Mouse (Mus musculus) forebrain, embryonic 11.5 days (tissue): ENCODE measurements around the gene Fut11. TPM values are rescaled to one million over a fixed set of nuclear protein-coding genes. Genes with fewer than 3 reads are reported as not detected.
A peak's percentile ranks its signal among the peaks of the same experiment; 100 is the strongest.

Source experiments
- ATAC-seq: fragments of 200-750 bp; cut with Nextera tagmentation; replicated peaks from 2 replicates; pipeline ENCODE4 v1.8.0; 2017; ENCODE audit warnings: moderate TSS enrichment; ENCODE audit not compliant: low FRiP score
- DNase-seq: peaks from one replicate; pipeline ENCODE4 v3.0.0-alpha.2; 2017; ENCODE audit warnings: low spot score
- H3K27ac ChIP-seq: fragments of 300-500 bp; sonication (generic); 2 replicates; pipeline ENCODE4 v1.5.1; 2014; ENCODE audit warnings: low read depth, low read length
- H3K27me3 ChIP-seq: fragments of 300-500 bp; sonication (generic); 2 replicates; pipeline ENCODE4 v1.6.1; 2014; ENCODE audit warnings: mild to moderate bottlenecking, low read length, mixed read lengths; ENCODE audit not compliant: control insufficient read depth, insufficient read depth
- H3K36me3 ChIP-seq: fragments of 300-500 bp; sonication (generic); 2 replicates; pipeline ENCODE4 v1.6.1; 2014; ENCODE audit warnings: mild to moderate bottlenecking, low read length, moderate library complexity, mixed read lengths; ENCODE audit not compliant: control insufficient read depth, insufficient read depth
- H3K4me1 ChIP-seq: fragments of 300-500 bp; sonication (generic); replicated peaks from 2 replicates; pipeline ENCODE4 v1.6.1; 2014; ENCODE audit warnings: low read length, mixed read lengths; ENCODE audit not compliant: control insufficient read depth, insufficient read depth
- H3K4me2 ChIP-seq: fragments of 300-500 bp; sonication (generic); 2 replicates; pipeline ENCODE4 v1.6.1; 2014; ENCODE audit warnings: low read depth, mild to moderate bottlenecking, low read length, moderate library complexity, mixed read lengths; ENCODE audit not compliant: severe bottlenecking
- H3K4me3 ChIP-seq: fragments of 300-500 bp; sonication (generic); 2 replicates; pipeline ENCODE4 v1.5.1; 2014; ENCODE audit warnings: low read depth, low read length
- H3K9ac ChIP-seq: fragments of 300-500 bp; sonication (generic); 2 replicates; pipeline ENCODE4 v1.6.1; 2014; ENCODE audit warnings: low read length
- H3K9me3 ChIP-seq: fragments of 300-500 bp; sonication (generic); 2 replicates; pipeline ENCODE4 v1.6.1; 2016; ENCODE audit warnings: low read length, mixed read lengths; ENCODE audit not compliant: control insufficient read depth
- WGBS: fragments of 180-500 bp; shearing (Covaris S2); extraction: QIAGEN DNeasy Blood & Tissue Kit; methylation state at CpG from one replicate; pipeline ENCODE4 v1.1.7; 2014; 5-methylcytosine and 5-hydroxymethylcytosine counted together
- polyA plus RNA-seq: library from polyadenylated mRNA; unstranded; fragments of >200 nt; fragmentation: Nextera tagmentation; extraction: Ambion mirVana; gene quantifications from 2 replicates; pipeline ENCODE4 v1.2.1, GENCODE M21; 2014

The Fut11 gene
- polyA plus RNA-seq, 1 experiment from 2014 or later: 19.3 TPM

GRCm38 (mm10) chr14:20686576-20686975 is 8.2 kb upstream of the Fut11 start:
- WGBS: 97% methylated on average over 3 of the region's 3 CpGs
- Histone ChIP-seq H3K4me2 (no peak overlapping the region), H3K9ac (no peak overlapping the region), H3K4me3 (no peak overlapping the region), H3K27me3 (no peaks in the 10 kb centered on the region), H3K9me3 (no peaks in the 10 kb centered on the region), H3K4me1 (no peaks in the 10 kb centered on the region), H3K27ac (no peak overlapping the region), H3K36me3 (peaks cover 14% of the 10 kb centered on the region)
- DNase-seq (no peak), ATAC-seq (no peak)

GRCm38 (mm10) chr14:20689009-20689408 is 5.8 kb upstream of the Fut11 start:
- peaks cover 10% of the 10 kb centered on the region for H3K36me3 ChIP-seq
- ATAC-seq: no peak

GRCm38 (mm10) chr14:20691772-20692171 is 3.0 kb upstream of the Fut11 start:
- Histone ChIP-seq H3K36me3 (peaks cover 9% of the 10 kb centered on the region), H3K27ac (no peak overlapping the region), H3K4me2 (no peak overlapping the region), H3K9ac (no peak overlapping the region), H3K4me3 (no peak overlapping the region), H3K27me3 (no peaks in the 10 kb centered on the region; the same call in 1 of the 2 replicates), H3K4me1 (peaks cover 8% of the 10 kb centered on the region), H3K9me3 (no peaks in the 10 kb centered on the region)
- 88% methylated on average over 6 of the region's 6 CpGs for WGBS
- DNase-seq: no peak
- ATAC-seq: no peak

More at GRCm38 (mm10) chr14:20689009-20689408, 5.8 kb upstream of the Fut11 start:
- Histone ChIP-seq H3K27me3 (no peaks in the 10 kb centered on the region), H3K4me3 (no peak overlapping the region), H3K4me1 (no peaks in the 10 kb centered on the region), H3K9me3 (no peaks in the 10 kb centered on the region), H3K4me2 (no peak overlapping the region), H3K9ac (no peak overlapping the region), H3K27ac (no peak overlapping the region)
- 89% methylated on average over 2 of the region's 2 CpGs for WGBS
- no peak for DNase-seq

GRCm38 (mm10) chr14:20693589-20694101 is 1.1 kb upstream of the Fut11 start:
- WGBS: 93% methylated on average over 10 of the region's 10 CpGs
- ATAC-seq: no peak
- H3K27ac ChIP-seq: no peak overlapping the region
- H3K4me2 ChIP-seq: no peak overlapping the region
- H3K4me3 ChIP-seq: no peak overlapping the region
- H3K9ac ChIP-seq: no peak overlapping the region
- no peaks in the 10 kb centered on the region; the same call in 1 of the 2 replicates for H3K27me3 ChIP-seq
- peaks cover 10% of the 10 kb centered on the region for H3K4me1 ChIP-seq
- DNase-seq: no peak
- no peaks in the 10 kb centered on the region for H3K9me3 ChIP-seq
- H3K36me3 ChIP-seq: peaks cover 6% of the 10 kb centered on the region

- H3K27me3 ChIP-seq: no peaks in the 10 kb centered on the region; the same call in 1 of the 2 replicates
- WGBS: 51% methylated on average over 13 of the region's 13 CpGs
- H3K4me1 ChIP-seq: peaks cover 10% of the 10 kb centered on the region
- H3K4me2 ChIP-seq: peak overlapping the region; percentile 71
- H3K4me3 ChIP-seq: peak overlapping the region; percentile 82
- H3K27ac ChIP-seq: peak overlapping the region; percentile 90; the same call in 1 of the 2 replicates
- H3K9me3 ChIP-seq: no peaks in the 10 kb centered on the region
- no peak for DNase-seq
- peak; percentile 40 for ATAC-seq
- peak overlapping the region; percentile 86 for H3K9ac ChIP-seq
- peaks cover 6% of the 10 kb centered on the region for H3K36me3 ChIP-seq
Observed at GRCm38 (mm10) chr14:20694185-20694883, 434 bp upstream of the Fut11 start.

- ATAC-seq (no peak), DNase-seq (no peak)
- Histone ChIP-seq H3K27ac (peak overlapping the region; percentile 90; the same call in 1 of the 2 replicates), H3K27me3 (no peaks in the 10 kb centered on the region; the same call in 1 of the 2 replicates), H3K9ac (peak overlapping the region; percentile 86), H3K36me3 (peaks cover 6% of the 10 kb centered on the region; the same call in 1 of the 2 replicates), H3K4me1 (peaks cover 10% of the 10 kb centered on the region), H3K4me2 (peak overlapping the region; percentile 71), H3K9me3 (no peaks in the 10 kb centered on the region), H3K4me3 (peak overlapping the region; percentile 82)
- 17% methylated on average over 27 of the region's 27 CpGs for WGBS
Observed at GRCm38 (mm10) chr14:20695761-20696520, 1.2 kb downstream of the Fut11 start.

GRCm38 (mm10) chr14:20696986-20697385 is 2.2 kb downstream of the Fut11 start:
- WGBS: 33% methylated on average over 1 of the region's 1 CpGs
- peaks cover 10% of the 10 kb centered on the region for H3K4me1 ChIP-seq
- H3K36me3 ChIP-seq: peaks cover 4% of the 10 kb centered on the region; the same call in 1 of the 2 replicates
- no peak for ATAC-seq
- H3K4me3 ChIP-seq: peak overlapping the region; percentile 82; the same call in 1 of the 2 replicates
- H3K27ac ChIP-seq: no peak overlapping the region
- H3K9ac ChIP-seq: no peak overlapping the region
- DNase-seq: no peak
- peak overlapping the region; percentile 71; the same call in 1 of the 2 replicates for H3K4me2 ChIP-seq
- no peaks in the 10 kb centered on the region; the same call in 1 of the 2 replicates for H3K27me3 ChIP-seq
- no peaks in the 10 kb centered on the region for H3K9me3 ChIP-seq

GRCm38 (mm10) chr14:20698515-20698914 is 3.7 kb downstream of the Fut11 start:
- 94% methylated on average over 2 of the region's 2 CpGs for WGBS
- Histone ChIP-seq H3K4me2 (no peak overlapping the region), H3K27ac (no peak overlapping the region), H3K36me3 (no peaks in the 10 kb centered on the region), H3K9ac (no peak overlapping the region), H3K4me1 (peaks cover 10% of the 10 kb centered on the region), H3K27me3 (no peaks in the 10 kb centered on the region; the same call in 1 of the 2 replicates), H3K9me3 (no peaks in the 10 kb centered on the region), H3K4me3 (no peak overlapping the region)
- DNase-seq: no peak
- ATAC-seq: no peak
